Mouse (Mus musculus) neural tube, embryonic 13.5 days (tissue): ENCODE results near the gene Fblim1. TPM values are rescaled to one million over a fixed set of nuclear protein-coding genes. Genes with fewer than 3 reads are reported as not detected.

Source experiments
- ATAC-seq: fragments of 200-750 bp; cut with Nextera tagmentation; 2 replicates; pipeline ENCODE4 v1.8.0; 2017; ENCODE audit warnings: low read depth, mild to moderate bottlenecking, moderate TSS enrichment, moderate library complexity
- H3K27ac ChIP-seq: fragments of 300-500 bp; sonication (generic); replicated peaks from 2 replicates; pipeline ENCODE4 v1.5.1; 2015; ENCODE audit warnings: moderate library complexity, mild to moderate bottlenecking, inconsistent platforms
- H3K27me3 ChIP-seq: fragments of 300-500 bp; sonication (generic); 2 replicates; pipeline ENCODE4 v1.6.1; 2015; ENCODE audit warnings: mild to moderate bottlenecking, inconsistent platforms
- H3K36me3 ChIP-seq: fragments of 300-500 bp; sonication (generic); 2 replicates; pipeline ENCODE4 v1.6.1; 2015; ENCODE audit warnings: mild to moderate bottlenecking, inconsistent platforms
- H3K4me1 ChIP-seq: fragments of 300-500 bp; sonication (generic); replicated peaks from 2 replicates; pipeline ENCODE4 v1.6.1; 2015; ENCODE audit warnings: inconsistent platforms
- H3K4me2 ChIP-seq: fragments of 300-500 bp; sonication (generic); 2 replicates; pipeline ENCODE4 v1.6.1; 2015; ENCODE audit warnings: inconsistent platforms, mild to moderate bottlenecking, moderate library complexity
- H3K4me3 ChIP-seq: fragments of 300-500 bp; sonication (generic); 2 replicates; pipeline ENCODE4 v1.5.1; 2015; ENCODE audit warnings: mild to moderate bottlenecking, inconsistent platforms
- H3K9ac ChIP-seq: fragments of 300-500 bp; sonication (generic); 2 replicates; pipeline ENCODE4 v1.6.1; 2015; ENCODE audit warnings: moderate library complexity, mild to moderate bottlenecking, inconsistent platforms
- H3K9me3 ChIP-seq: fragments of 300-500 bp; sonication (generic); 2 replicates; pipeline ENCODE4 v1.6.1; 2016; ENCODE audit warnings: inconsistent platforms
- WGBS: fragments of 180-500 bp; shearing (Covaris S2); methylation state at CpG from one replicate; pipeline ENCODE4 v1.1.7; 2015; 5-methylcytosine and 5-hydroxymethylcytosine counted together
- polyA plus RNA-seq: library from polyadenylated mRNA; unstranded; fragments of >200 nt; fragmentation: Nextera tagmentation; extraction: Ambion mirVana; gene quantifications from 2 replicates; pipeline ENCODE4 v1.2.1, GENCODE M21; 2015

Fblim1 gene
- polyA plus RNA-seq, 1 experiment from 2014 or later: 36.6 TPM

DNA sequence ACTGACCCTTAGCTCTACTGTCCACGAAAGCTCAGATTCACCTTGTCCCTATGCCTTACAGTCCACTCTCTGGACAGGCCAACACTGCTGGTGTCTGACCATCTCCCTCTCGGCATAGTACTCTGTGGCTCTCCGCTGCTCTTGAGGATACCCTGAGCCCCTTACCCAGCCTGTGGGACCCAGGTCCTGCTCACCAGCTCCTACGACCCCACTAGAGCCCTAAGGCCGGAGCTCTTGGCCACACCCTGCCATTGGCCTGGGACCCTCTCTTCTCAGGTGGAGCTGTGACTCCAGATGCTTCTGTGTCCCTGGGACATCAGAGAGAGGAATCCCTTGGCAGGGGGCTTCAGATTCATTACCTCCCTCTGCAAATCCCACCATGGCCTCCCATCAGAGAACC, 475 bp downstream of the Fblim1 start:
- ATAC-seq: no peak
- Histone ChIP-seq H3K9me3 (no peaks in the 10 kb centered on the region), H3K4me1 (peaks cover 2% of the 10 kb centered on the region; the same call in 1 of the 2 replicates), H3K4me3 (no peak overlapping the region), H3K27me3 (0 out of 2 replicates have a peak, but pooled peaks cover 3% of the 10 kb centered on the region), H3K9ac (no peak overlapping the region), H3K36me3 (no peaks in the 10 kb centered on the region), H3K4me2 (no peak overlapping the region), H3K27ac (no peak overlapping the region)
- WGBS: 88% methylated on average over 5 of the region's 5 CpGs

DNA sequence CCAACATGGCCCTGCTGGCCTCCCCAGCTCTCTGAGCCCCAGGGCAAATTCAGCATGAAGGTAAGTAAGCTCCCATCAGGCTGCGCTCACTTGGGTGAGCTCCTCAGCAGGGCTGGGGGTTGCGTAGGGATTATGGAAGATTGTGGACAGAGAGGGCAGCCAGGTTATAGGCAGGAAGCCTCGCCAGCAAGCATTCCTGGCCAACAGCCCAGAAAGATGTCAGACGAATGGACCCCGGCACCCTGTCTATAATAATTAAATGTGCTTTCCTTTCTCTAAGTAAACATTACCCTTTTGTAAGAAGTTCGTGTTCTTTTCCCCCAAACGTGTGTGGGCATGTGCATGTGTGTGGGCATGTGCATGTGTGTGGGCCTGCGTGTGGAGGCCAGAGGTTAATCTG, 1.4 kb downstream of the Fblim1 start:
- H3K9ac ChIP-seq: no peak overlapping the region
- H3K27ac ChIP-seq: no peak overlapping the region
- no peak overlapping the region for H3K4me3 ChIP-seq
- H3K36me3 ChIP-seq: no peaks in the 10 kb centered on the region
- peaks cover 11% of the 10 kb centered on the region for H3K4me1 ChIP-seq
- no peak for ATAC-seq
- peaks cover 9% of the 10 kb centered on the region; the same call in 1 of the 2 replicates for H3K27me3 ChIP-seq
- WGBS: 75% methylated on average over 8 of the region's 8 CpGs
- no peak overlapping the region for H3K4me2 ChIP-seq
- H3K9me3 ChIP-seq: no peaks in the 10 kb centered on the region

DNA sequence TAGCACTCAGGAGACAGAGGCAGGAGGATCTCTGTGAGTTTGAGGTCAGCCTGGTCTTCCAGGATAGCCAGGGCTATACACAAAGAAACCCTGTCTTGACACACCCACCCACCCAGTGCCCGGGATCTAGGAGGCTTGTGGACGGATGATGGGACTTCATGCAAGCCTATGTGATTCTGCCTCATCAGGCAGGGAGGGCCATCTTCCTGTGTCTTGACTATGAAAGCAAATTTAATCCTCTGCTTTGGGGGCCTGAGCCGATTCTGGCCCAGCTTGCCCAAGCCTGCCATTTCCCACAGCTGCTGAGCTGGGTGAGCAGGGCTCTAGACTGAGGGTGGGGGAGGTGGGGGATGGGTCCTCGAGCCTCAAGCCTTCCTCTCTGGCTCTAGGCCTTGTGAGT, 2.0 kb downstream of the Fblim1 start:
- no peak overlapping the region for H3K4me3 ChIP-seq
- ATAC-seq: no peak
- no peak overlapping the region for H3K27ac ChIP-seq
- H3K4me1 ChIP-seq: peaks cover 17% of the 10 kb centered on the region
- H3K9ac ChIP-seq: no peak overlapping the region
- WGBS: 77% methylated on average over 4 of the region's 4 CpGs
- no peaks in the 10 kb centered on the region for H3K36me3 ChIP-seq
- no peak overlapping the region for H3K4me2 ChIP-seq
- no peaks in the 10 kb centered on the region for H3K9me3 ChIP-seq
- H3K27me3 ChIP-seq: peaks cover 14% of the 10 kb centered on the region

DNA sequence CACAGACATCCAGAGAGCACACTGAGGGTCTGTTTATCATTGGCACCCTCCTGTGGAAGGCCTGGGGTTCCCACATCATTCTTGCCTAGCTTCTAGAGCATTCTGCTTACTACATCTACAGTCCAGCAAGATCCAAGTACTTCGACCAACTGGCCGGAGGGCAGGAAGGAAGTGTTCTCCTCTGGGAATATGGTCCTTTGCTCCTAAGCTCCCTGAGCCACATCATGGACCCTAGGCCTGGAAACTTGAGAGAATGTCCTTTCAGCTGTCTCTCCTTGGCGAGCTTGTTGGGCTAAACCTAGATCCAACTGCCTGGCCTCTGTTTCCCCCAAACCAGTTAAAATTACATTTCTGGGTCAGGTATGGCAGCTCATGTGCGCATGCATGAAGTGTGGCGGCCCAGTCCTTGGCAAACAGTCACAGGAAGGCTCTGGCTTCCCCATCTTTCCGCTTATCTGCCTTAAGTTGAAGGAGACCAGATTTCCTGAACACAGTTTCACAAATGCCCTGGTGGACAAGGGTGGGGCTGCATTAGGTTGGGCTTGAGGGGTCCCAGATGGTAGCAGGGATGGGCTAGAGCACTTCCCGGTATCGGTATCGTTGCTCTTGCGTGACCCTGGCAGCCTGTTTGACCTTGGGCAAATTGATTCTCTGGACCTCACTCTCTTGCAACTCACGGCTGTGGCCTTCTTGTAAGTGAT, 3.2 kb downstream of the Fblim1 start:
- H3K4me3 ChIP-seq: no peak overlapping the region
- WGBS: 88% methylated on average over 11 of the region's 11 CpGs
- no peaks in the 10 kb centered on the region for H3K36me3 ChIP-seq
- peaks cover 18% of the 10 kb centered on the region for H3K27me3 ChIP-seq
- H3K27ac ChIP-seq: no peak overlapping the region
- H3K9ac ChIP-seq: no peak overlapping the region
- H3K4me1 ChIP-seq: peaks cover 29% of the 10 kb centered on the region
- no peak for ATAC-seq
- H3K4me2 ChIP-seq: no peak overlapping the region
- H3K9me3 ChIP-seq: no peaks in the 10 kb centered on the region

DNA sequence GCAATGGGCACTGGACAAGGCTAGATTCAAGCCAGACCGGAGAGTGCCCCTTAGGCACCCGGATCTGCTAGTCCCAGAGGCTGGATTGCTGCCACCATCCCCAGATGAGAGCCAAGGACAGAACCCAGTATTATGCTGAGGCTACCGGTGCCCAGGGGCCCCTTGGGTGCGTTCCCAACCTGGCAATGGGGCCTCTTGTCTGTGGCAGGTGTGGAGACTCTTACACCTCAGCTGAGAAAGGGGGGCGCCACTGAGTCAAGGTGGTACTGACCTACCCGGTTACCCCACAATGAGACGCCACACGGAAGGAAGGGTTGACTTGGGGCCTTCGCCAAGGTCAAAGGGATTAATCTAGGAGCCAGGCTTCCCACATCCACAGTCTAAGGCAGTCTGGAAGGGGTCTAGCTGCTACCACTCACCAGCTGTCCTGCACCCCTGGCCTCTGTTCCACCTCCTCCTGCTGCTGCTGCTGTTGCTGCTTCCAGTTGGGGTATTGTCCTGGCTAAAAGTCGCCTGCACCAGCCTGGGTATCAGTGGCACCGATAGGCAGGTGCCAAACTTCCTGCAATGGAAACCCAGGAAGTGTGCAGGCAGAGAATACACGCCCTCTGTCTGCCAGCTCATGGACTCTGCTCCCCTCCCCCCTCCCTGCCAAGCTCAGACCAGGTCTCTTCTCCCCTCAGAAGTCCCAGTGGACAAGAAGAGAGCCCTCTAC, 4.6 kb downstream of the Fblim1 start:
- Histone ChIP-seq H3K9ac (no peak overlapping the region), H3K27me3 (peaks cover 18% of the 10 kb centered on the region), H3K4me3 (no peak overlapping the region), H3K9me3 (no peaks in the 10 kb centered on the region), H3K36me3 (no peaks in the 10 kb centered on the region), H3K4me1 (peaks cover 30% of the 10 kb centered on the region), H3K4me2 (no peak overlapping the region), H3K27ac (no peak overlapping the region)
- 74% methylated on average over 12 of the region's 12 CpGs for WGBS
- no peak for ATAC-seq

DNA sequence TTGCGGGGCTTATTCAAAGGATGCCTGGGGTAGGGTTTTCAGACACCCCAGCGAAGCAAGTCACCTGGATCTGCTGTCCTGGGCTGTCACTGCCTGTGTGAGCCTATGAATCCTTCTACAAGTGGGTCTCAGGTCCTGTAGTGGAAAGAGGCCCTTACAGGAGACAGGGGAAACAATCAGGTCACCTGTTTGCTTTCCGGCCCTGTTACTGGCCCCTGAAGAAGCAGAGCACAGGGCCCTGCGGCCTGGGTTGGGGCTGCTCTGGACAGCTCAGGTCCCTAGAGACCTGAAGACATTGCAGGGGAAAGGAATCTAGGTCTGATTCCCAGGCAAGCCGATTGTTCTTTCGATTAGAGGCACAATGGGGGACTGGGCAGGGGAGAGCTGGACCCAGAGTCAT, 5.5 kb downstream of the Fblim1 start:
- H3K36me3 ChIP-seq: no peaks in the 10 kb centered on the region
- H3K4me3 ChIP-seq: peak overlapping the region; percentile 58; the same call in 1 of the 2 replicates
- no peaks in the 10 kb centered on the region for H3K9me3 ChIP-seq
- peaks cover 18% of the 10 kb centered on the region for H3K27me3 ChIP-seq
- 29% methylated on average over 6 of the region's 6 CpGs for WGBS
- no peak overlapping the region for H3K27ac ChIP-seq
- 0 out of 2 replicates have a peak overlapping the region, but pooled peaks have one; percentile 74 for H3K9ac ChIP-seq
- 0 out of 2 replicates have a peak, but pooled peaks have one; percentile 10 for ATAC-seq
- H3K4me2 ChIP-seq: peak overlapping the region; percentile 83
- peaks cover 30% of the 10 kb centered on the region for H3K4me1 ChIP-seq

DNA sequence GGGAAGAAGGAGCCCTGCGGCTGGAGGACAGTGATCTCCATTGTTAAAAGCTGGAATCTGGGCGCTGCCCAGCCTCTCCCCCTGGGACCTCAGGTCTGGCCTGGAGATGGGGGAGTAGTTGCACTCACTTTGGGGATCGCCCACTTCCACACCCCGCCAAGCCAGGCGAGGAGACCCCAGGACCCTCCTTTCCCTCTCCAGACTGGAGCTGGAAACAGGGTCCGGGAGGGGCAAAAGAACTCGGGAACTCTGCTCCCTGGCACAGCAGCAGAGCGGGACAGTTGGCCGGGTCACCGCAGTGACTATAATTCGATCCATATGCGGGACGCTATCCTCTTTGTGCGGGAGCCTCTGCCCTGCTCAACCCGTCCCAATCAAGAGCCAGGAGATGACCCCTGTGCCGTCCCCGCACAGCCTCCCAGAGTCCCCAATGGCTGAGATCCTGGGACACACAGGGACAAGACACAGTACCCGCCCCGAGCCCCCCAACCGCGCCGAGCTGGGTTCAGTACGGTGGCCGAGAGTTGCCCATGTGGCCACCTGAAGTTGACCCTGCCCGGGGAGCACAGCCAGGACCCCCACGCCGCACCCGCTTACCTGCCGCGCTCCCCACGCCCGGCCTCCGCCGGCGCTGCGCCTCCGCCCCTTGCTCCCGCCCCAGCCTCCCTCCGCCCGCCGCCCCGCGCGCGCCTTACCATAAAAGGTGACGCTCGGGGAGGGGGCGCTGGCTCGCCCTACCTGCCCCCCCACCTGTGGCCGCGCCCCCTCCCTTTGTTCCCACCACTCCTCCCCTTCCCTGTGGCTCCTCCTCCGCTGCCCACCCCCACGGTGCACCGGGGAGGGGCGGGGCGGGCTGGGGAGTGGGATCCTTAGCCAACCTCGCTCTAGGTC, 6.4 kb downstream of the Fblim1 start:
- Histone ChIP-seq H3K4me3 (peak overlapping the region; percentile 58), H3K27ac (peak overlapping the region; percentile 62), H3K27me3 (peaks cover 18% of the 10 kb centered on the region), H3K4me1 (peaks cover 30% of the 10 kb centered on the region), H3K4me2 (peak overlapping the region; percentile 83), H3K36me3 (peaks cover 7% of the 10 kb centered on the region; the same call in 1 of the 2 replicates), H3K9ac (peak overlapping the region; percentile 74), H3K9me3 (no peaks in the 10 kb centered on the region)
- WGBS: under 1% methylated on average over 35 of the region's 57 CpGs
- peak; percentile 47 for ATAC-seq

DNA sequence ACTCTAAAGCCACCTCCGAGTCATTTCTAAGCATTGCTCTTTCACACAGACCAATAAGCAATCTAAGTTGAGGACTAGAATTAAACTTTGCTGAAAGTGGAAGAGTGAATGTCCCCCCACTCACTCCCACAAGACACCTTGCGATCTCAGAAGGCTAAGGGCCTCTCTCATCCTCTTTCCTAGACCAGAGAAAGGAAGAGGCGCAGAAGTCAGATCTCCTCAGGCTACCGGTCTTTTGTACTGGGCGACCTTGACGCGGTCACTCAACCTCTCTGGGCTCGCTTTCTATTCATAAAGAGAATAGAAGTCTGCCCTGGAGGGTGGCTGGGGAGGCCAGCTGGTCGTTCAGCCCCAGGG, 7.0 kb downstream of the Fblim1 start:
- 2% methylated on average over 9 of the region's 9 CpGs for WGBS
- no peak for ATAC-seq

DNA sequence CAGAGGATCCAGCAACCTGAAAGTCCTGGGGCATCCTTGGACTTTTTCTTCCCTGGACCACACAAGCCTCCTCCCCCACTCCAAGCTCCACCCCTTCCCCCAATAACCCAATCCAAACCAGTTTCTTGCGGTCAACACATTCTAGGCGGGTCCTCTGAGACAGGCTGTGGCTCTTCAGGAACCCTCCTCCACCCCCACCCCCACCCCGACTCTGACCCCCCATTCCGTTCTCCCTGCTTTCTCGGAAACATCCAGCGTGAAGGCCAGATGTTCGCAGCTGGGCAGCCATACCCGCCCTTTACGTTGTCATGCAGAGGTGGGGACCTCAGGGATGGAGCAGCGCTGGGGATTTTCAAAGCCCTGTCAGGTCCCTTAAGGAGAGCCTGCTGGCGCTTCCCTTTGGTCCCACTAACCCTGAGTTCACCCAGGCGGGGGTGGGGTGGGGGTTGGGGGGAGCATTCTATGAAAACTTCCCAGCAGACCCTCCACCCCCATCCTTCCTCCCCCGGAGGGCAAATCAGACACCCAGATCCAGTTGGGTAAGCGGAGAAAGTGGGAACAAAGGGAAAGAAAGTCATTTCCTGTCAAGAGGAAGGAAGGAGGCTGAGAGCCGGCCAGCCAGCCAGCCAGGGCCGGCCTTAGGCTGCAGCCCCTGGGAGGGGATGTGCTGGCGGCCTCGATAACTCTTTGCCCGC, 7.5 kb downstream of the Fblim1 start:
- no peak for ATAC-seq

More for the DNA sequence above, 7.0 kb downstream of the Fblim1 start:
- Histone ChIP-seq H3K27me3 (peaks cover 18% of the 10 kb centered on the region), H3K9me3 (no peaks in the 10 kb centered on the region), H3K9ac (peak overlapping the region; percentile 74), H3K27ac (peak overlapping the region; percentile 62), H3K4me1 (peaks cover 30% of the 10 kb centered on the region), H3K36me3 (peaks cover 13% of the 10 kb centered on the region; the same call in 1 of the 2 replicates), H3K4me2 (peak overlapping the region; percentile 83), H3K4me3 (peak overlapping the region; percentile 58)

DNA sequence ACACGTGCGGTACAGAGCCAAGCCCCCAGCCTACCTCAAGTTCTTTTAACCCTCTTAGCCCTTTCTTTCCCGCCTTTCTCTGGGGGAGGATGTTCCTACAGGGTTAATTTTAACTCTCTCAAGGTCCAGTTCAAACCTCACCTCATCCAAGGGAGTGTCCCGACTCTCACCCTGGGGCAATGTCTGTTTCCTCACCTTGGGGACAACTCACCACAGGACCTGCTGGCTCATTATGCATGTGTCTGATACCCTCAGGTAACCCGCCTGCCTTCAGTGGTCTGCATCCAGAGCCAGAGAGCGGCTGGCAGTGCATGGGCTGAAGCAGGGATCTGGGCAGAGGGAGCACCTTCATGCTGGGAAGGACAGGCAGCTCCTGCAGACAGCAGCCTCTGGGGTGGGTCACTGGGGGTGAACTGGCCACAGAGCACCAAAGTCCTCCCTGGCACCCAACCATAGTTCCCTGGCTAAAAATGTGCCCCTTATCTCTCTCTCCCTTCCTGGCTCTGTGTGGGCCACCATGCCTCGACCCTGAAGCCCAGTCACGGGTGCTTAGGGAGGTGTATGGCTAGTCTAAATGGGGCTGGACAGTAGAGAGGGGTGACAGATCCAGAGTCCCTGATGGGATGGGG, 9.1 kb downstream of the Fblim1 start:
- WGBS: 93% methylated on average over 8 of the region's 8 CpGs
- no peak overlapping the region for H3K9ac ChIP-seq
- H3K27me3 ChIP-seq: peaks cover 18% of the 10 kb centered on the region
- no peaks in the 10 kb centered on the region for H3K9me3 ChIP-seq
- peaks cover 30% of the 10 kb centered on the region for H3K4me1 ChIP-seq
- no peak for ATAC-seq
- H3K4me2 ChIP-seq: no peak overlapping the region
- no peak overlapping the region for H3K4me3 ChIP-seq
- H3K36me3 ChIP-seq: peaks cover 13% of the 10 kb centered on the region; the same call in 1 of the 2 replicates
- no peak overlapping the region for H3K27ac ChIP-seq

More for the DNA sequence above, 7.5 kb downstream of the Fblim1 start:
- WGBS: 3% methylated on average over 19 of the region's 19 CpGs
- Histone ChIP-seq H3K4me3 (peak overlapping the region; percentile 58), H3K9me3 (no peaks in the 10 kb centered on the region), H3K4me2 (peak overlapping the region; percentile 83), H3K27ac (peak overlapping the region; percentile 62), H3K4me1 (peaks cover 30% of the 10 kb centered on the region), H3K9ac (peak overlapping the region; percentile 74), H3K36me3 (peaks cover 13% of the 10 kb centered on the region; the same call in 1 of the 2 replicates), H3K27me3 (peaks cover 18% of the 10 kb centered on the region)
